Mouse (Mus musculus): ENCODE results near the gene Gabbr2.

- TF ChIP-seq EP300 (optimal IDR thresholded peaks at IDR 0.05) = no peak
- no peak for TF ChIP-seq CTCF (IDR thresholded peaks at IDR 0.05; ENCODE audit: low read depth)
Measured at GRCm38 (mm10) chr4:46794583-46794982, 197.1 kb downstream of the Gabbr2 start.

All from stomach, postnatal 0 days (tissue).